Mouse (Mus musculus) neutrophil, adult 59 days (primary cell): ENCODE results near the gene Irf1. TPM values are rescaled to one million over a fixed set of nuclear protein-coding genes. Genes with fewer than 3 reads are reported as not detected.

ENCODE experiments used
- total RNA-seq, 2 experiments: library from RNA; stranded (reverse); gene quantifications; 1 replicate in 1 of 2; 2 replicates in 1 of 2; pipeline ENCODE4 v1.2.4; 2023

Irf1 gene
- total RNA-seq, result 100 to 1,000 TPM; 131 to 161 TPM

GRCm38 (mm10) chr11:53769760-53770124 is at the start of gene Irf1:
TSS of gene Irf1 (plus strand) at chr11:53770014.

GRCm38 (mm10) chr11:53720715-53721114 is 49.1 kb upstream of the Irf1 start, which contains the start of gene Il5:
TSS of gene Il5 (plus strand) at chr11:53720794.

GRCm38 (mm10) chr11:53773087-53773486 is 3.3 kb downstream of the Irf1 start, which contains the start of gene Gm17334:
TSS of gene Gm17334 (minus strand) at chr11:53773187.

Other genes with a start within 250 kb of the Irf1 start
- 1 to 10 TPM; 1.6 to 4.2 TPM for gene Kif3a, start 202.6 kb upstream of the Irf1 start, total RNA-seq
- not detected for gene Il4, start 151.3 kb upstream of the Irf1 start, total RNA-seq
- not detected for gene Il13, start 135.3 kb upstream of the Irf1 start, total RNA-seq
- 10 to 100 TPM; 13.2 to 13.8 TPM for gene Rad50, start 62.7 kb upstream of the Irf1 start, total RNA-seq
- gene Il5, start 49.2 kb upstream of the Irf1 start, total RNA-seq, result not detected
- gene Gm17334, start 3.2 kb downstream of the Irf1 start, total RNA-seq, result not detected
- gene Gm12216, start 89.2 kb downstream of the Irf1 start, total RNA-seq, result under 1 TPM; 0.42 to 0.90 TPM
- gene Slc22a5, start 121.6 kb downstream of the Irf1 start, total RNA-seq, result 1 to 10 TPM; 5.0 to 5.9 TPM
- 1 to 10 TPM in 1 of 2 experiments, under 1 TPM in 1; 0.95 to 2.2 TPM for gene Slc22a21, start 210.3 kb downstream of the Irf1 start, total RNA-seq